8 mouse cellular contexts compared by ENCODE assay signal in genomic region chr4:133211751-133212561, GRCm38 (mm10). TPM values are rescaled to one million over a fixed set of nuclear protein-coding genes. Genes with fewer than 3 reads are reported as not detected.
A peak's percentile ranks its signal among the peaks of the same experiment; 100 is the strongest.
DNase-seq lines count a peak whose midpoint lies in the region; ATAC-seq and TF ChIP-seq lines count a peak whose summit lies in the region.

Gene Cd164l2 (plus strand): TSS chr4:133212131.
Gene Gpr3 (minus strand): TSS chr4:133212536.

- peak within 1 kb of the TSS; percentile 52 for H3K9ac ChIP-seq in heart, adult 2 months (ENCODE audit: low read depth, low read length)
- H3K9ac ChIP-seq in intestine, embryonic 14.5 days (ENCODE audit: low read length): peak within 1 kb of the TSS; percentile 33
- H3K9ac ChIP-seq in neural tube, embryonic 14.5 days (replicated peaks; ENCODE audit: low read depth, low read length): peak within 1 kb of the TSS; percentile 61

- H3K27ac ChIP-seq in heart, adult 2 months: no peak within 1 kb of the TSS
- no peak within 1 kb of the TSS for H3K27ac ChIP-seq in intestine, embryonic 14.5 days (ENCODE audit: low read depth)
- H3K27ac ChIP-seq in neural tube, embryonic 14.5 days (ENCODE audit: low read depth, low read length): no peak within 1 kb of the TSS

- H3K4me2 ChIP-seq in intestine, embryonic 14.5 days (ENCODE audit: low read length): peak within 1 kb of the TSS; percentile 90
- peak within 1 kb of the TSS; percentile 94 for H3K4me2 ChIP-seq in neural tube, embryonic 14.5 days (ENCODE audit: low read depth, low read length)

- no peak for TF ChIP-seq EP300 in heart, adult 2 months (IDR thresholded peaks at IDR 0.05; ENCODE audit: insufficient read depth, low read depth, low read length)

- H3K4me1 ChIP-seq in heart, adult 2 months (ENCODE audit: control insufficient read depth, insufficient read depth, low read length): peaks cover 5% of the 10 kb centered on the region
- H3K4me1 ChIP-seq in intestine, embryonic 14.5 days (replicated peaks; ENCODE audit: control insufficient read depth, insufficient read depth, low read length): peaks cover 11% of the 10 kb centered on the region
- peaks cover 13% of the 10 kb centered on the region for H3K4me1 ChIP-seq in neural tube, embryonic 14.5 days (ENCODE audit: control insufficient read depth, insufficient read depth, low read length)

- H3K79me2 ChIP-seq in heart, adult 2 months (replicated peaks; ENCODE audit: control insufficient read depth, insufficient read depth, low read length): no peaks in the 10 kb centered on the region

- ATAC-seq in intestine, embryonic 14.5 days (replicated peaks; ENCODE audit: low FRiP score, low TSS enrichment, low read depth): peak; percentile 56
- ATAC-seq in neural tube, embryonic 14.5 days (ENCODE audit: low read depth): peak; percentile 47

- peak within 1 kb of the TSS; percentile 61 for H3K4me3 ChIP-seq in heart, adult 2 months
- peak within 1 kb of the TSS; percentile 52 for H3K4me3 ChIP-seq in intestine, embryonic 14.5 days (ENCODE audit: low read depth, low read length)
- H3K4me3 ChIP-seq in neural tube, embryonic 14.5 days (ENCODE audit: low read depth, low read length): peak within 1 kb of the TSS; percentile 59

- no peaks in the 10 kb centered on the region for H3K27me3 ChIP-seq in heart, adult 2 months (ENCODE audit: control insufficient read depth, insufficient read depth, low read length)
- H3K27me3 ChIP-seq in intestine, embryonic 14.5 days (replicated peaks; ENCODE audit: control insufficient read depth, insufficient read depth, low read length): peaks cover 24% of the 10 kb centered on the region
- H3K27me3 ChIP-seq in neural tube, embryonic 14.5 days (ENCODE audit: control insufficient read depth, insufficient read depth, low read length): peaks cover 7% of the 10 kb centered on the region

- TF ChIP-seq POLR2A in heart, adult 2 months (IDR thresholded peaks at IDR 0.05; ENCODE audit: insufficient read depth, low read depth, low read length): no peak

- no peak for DNase-seq in heart, adult 2 months
- DNase-seq in heart, postnatal 4 days: no peak
- peak; percentile 25 to 35 for DNase-seq in B cell, adult 2 months
- peak; percentile 29 to 48 for DNase-seq in cerebellum, postnatal 25 days
- peak; percentile 71 for DNase-seq in intestine, embryonic 14.5 days (ENCODE audit: low spot score)
- no peak for DNase-seq in urinary bladder, postnatal 25 days (ENCODE audit: low spot score)
- DNase-seq in c-Kit-positive CD71-positive TER-119-positive erythroid progenitor cells, embryonic 14.5 days (ENCODE audit: low spot score): no peak

- intact Hi-C loops in heart, adult 2 months (cut with DNase I): loop anchor here (2.0 kb wide), 1 partner anchor 203 kb away; no protein-coding TSS in a partner anchor

- WGBS in heart, adult 2 months: 6% methylated on average over 52 of the region's 52 CpGs
- 2% methylated on average over 52 of the region's 52 CpGs for WGBS in intestine, embryonic 14.5 days
- WGBS in neural tube, embryonic 14.5 days: under 1% methylated on average over 52 of the region's 52 CpGs

- H3K9me3 ChIP-seq in intestine, embryonic 14.5 days (ENCODE audit: control insufficient read depth, low read length): no peaks in the 10 kb centered on the region
- H3K9me3 ChIP-seq in neural tube, embryonic 14.5 days (ENCODE audit: control insufficient read depth, low read length): no peaks in the 10 kb centered on the region

- no peaks in the 10 kb centered on the region for H3K36me3 ChIP-seq in heart, adult 2 months (ENCODE audit: control insufficient read depth, insufficient read depth, low read length)
- H3K36me3 ChIP-seq in intestine, embryonic 14.5 days (ENCODE audit: control insufficient read depth, insufficient read depth, low read length): no peaks in the 10 kb centered on the region
- H3K36me3 ChIP-seq in neural tube, embryonic 14.5 days (ENCODE audit: control insufficient read depth, insufficient read depth, low read length): no peaks in the 10 kb centered on the region

- no peak for TF ChIP-seq CTCF in heart, adult 2 months (IDR thresholded peaks at IDR 0.05)

RNA-seq across cellular contexts. Expression of gene Cd164l2, which starts in this region (rescaled TPM):
- not detected for total RNA-seq in heart, adult 2 months (2021)
- 0.53 and 0.66 TPM in 2 replicates for polyA plus RNA-seq in heart, adult 2 months (2012; rRNA removed)
- total RNA-seq in heart, postnatal 4 days (2021): not detected
- 1.9 and 2.5 TPM in 2 replicates for polyA plus RNA-seq in intestine, embryonic 14.5 days (2014; fragmentation: Nextera tagmentation; extraction: Ambion mirVana)
- polyA plus RNA-seq in neural tube, embryonic 14.5 days (2014; fragmentation: Nextera tagmentation; extraction: Ambion mirVana): 0.82 and 2.0 TPM in 2 replicates

RNA-seq across cellular contexts. Expression of gene Gpr3, which starts in this region (rescaled TPM):
- under 1 TPM in 1 of 2 experiments, not detected in 1; 0.11 TPM for total RNA-seq in heart, adult 2 months (2021)
- 0.15 and 0.37 TPM in 2 replicates for polyA plus RNA-seq in heart, adult 2 months (2012; rRNA removed)
- under 1 TPM; 0.20 to 0.45 TPM for total RNA-seq in heart, postnatal 4 days (2021)
- not detected in 2 replicates for polyA plus RNA-seq in intestine, embryonic 14.5 days (2014; fragmentation: Nextera tagmentation; extraction: Ambion mirVana)
- polyA plus RNA-seq in neural tube, embryonic 14.5 days (2014; fragmentation: Nextera tagmentation; extraction: Ambion mirVana): 2.4 and 2.5 TPM in 2 replicates

Comparison
In these comparisons a context has a peak if more than half of its experiments do, and no peak if none do; other contexts are left out.
1. DNase-seq: peak in B cell, adult 2 months (2 of 2), cerebellum, postnatal 25 days (2 of 2) and intestine, embryonic 14.5 days (single experiment); none in heart, adult 2 months (0 of 2), heart, postnatal 4 days (single experiment), urinary bladder, postnatal 25 days (single experiment) and c-Kit-positive CD71-positive TER-119-positive erythroid progenitor cells, embryonic 14.5 days (single experiment).
2. Peak in every context shown above with its lines, with median percentiles within 50 percentile points of each other: H3K4me3 ChIP-seq and H3K9ac ChIP-seq.